Mouse (Mus musculus): Measurements from ENCODE around the gene Ccdc106.

DNA sequence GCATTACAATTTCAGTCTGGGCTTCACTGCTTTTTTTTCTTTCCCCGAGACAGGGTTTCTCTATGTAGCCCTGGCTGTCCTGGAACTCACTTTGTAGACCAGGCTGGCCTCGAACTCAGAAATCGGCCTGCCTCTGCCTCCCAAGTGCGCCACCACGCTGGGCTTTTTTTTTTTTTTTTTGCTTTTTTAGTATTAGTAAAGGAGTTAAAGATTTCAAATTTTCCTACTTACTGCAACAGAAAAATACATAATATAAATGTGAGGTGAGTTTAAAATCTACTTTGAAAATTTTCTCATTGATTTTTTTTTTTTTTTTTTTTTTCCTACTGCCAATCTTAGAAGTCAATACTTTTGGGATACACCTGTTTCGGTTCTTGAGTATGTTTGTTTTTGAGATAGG lies 44.5 kb downstream of the Ccdc106 start:
- TF ChIP-seq CTCF (IDR thresholded peaks at IDR 0.05; ENCODE audit: extremely low read depth, insufficient read depth, insufficient read length, insufficient replicate concordance) = no peak
- no peak for TF ChIP-seq POLR2A (IDR thresholded peaks at IDR 0.05; ENCODE audit: low read depth, low read length)
